Mouse (Mus musculus) heart, adult 2 months (tissue): ENCODE measurements at regions not wholly inside any gene's neighbourhood (a gene's known extent, or its start where the extent isn't known, plus 50 kb on each side); places are given as distances from the start of the nearest gene placed in this dataset.
A peak's percentile ranks its signal among the peaks of the same experiment; 100 is the strongest.

Experiments used
- DNase-seq, 2 experiments: peaks; one replicate each; pipeline ENCODE4 v3.0.0; 2021
- H3K27ac ChIP-seq: fragments of 200-600 bp; 2 replicates; pipeline ENCODE4 v1.8.1; 2022
- H3K27me3 ChIP-seq: fragments of 200-500 bp; 2 replicates; pipeline ENCODE4 v1.6.1; 2012; ENCODE audit warnings: mild to moderate bottlenecking, low read length, inconsistent platforms, mixed read lengths; ENCODE audit not compliant: control insufficient read depth, insufficient read depth
- H3K36me3 ChIP-seq: fragments of 200-500 bp; 2 replicates; pipeline ENCODE4 v1.6.1; 2012; ENCODE audit warnings: low read length, inconsistent platforms; ENCODE audit not compliant: control insufficient read depth, insufficient read depth
- H3K4me1 ChIP-seq: fragments of 200-500 bp; 2 replicates; pipeline ENCODE4 v1.6.1; 2011; ENCODE audit warnings: low read length; ENCODE audit not compliant: control insufficient read depth, insufficient read depth
- H3K4me3 ChIP-seq: fragments of 200-600 bp; 2 replicates; pipeline ENCODE4 v1.8.1; 2022
- H3K79me2 ChIP-seq: fragments of 200-500 bp; replicated peaks from 2 replicates; pipeline ENCODE4 v1.6.1; 2012; ENCODE audit warnings: mild to moderate bottlenecking, inconsistent platforms, low read length, moderate library complexity, mixed read lengths; ENCODE audit not compliant: control insufficient read depth, insufficient read depth
- H3K9ac ChIP-seq: fragments of 200-500 bp; 2 replicates; pipeline ENCODE4 v1.6.1; 2012; ENCODE audit warnings: low read depth, mild to moderate bottlenecking, control low read depth, inconsistent platforms, low read length, mixed read lengths
- CTCF ChIP-seq: fragments of 200-600 bp; IDR thresholded peaks from 2 replicates; pipeline ENCODE4 v1.8.1; 2022; ENCODE audit warnings: antibody characterized with exemption, mild to moderate bottlenecking, moderate library complexity
- EP300 ChIP-seq: fragments of 200-500 bp; IDR thresholded peaks from 2 replicates; pipeline ENCODE4 v1.6.1; 2011; ENCODE audit warnings: low read depth, low read length, control low read depth; ENCODE audit not compliant: insufficient read depth
- POLR2A ChIP-seq: fragments of 200-500 bp; IDR thresholded peaks from 2 replicates; pipeline ENCODE4 v1.6.1; 2011; ENCODE audit warnings: mild to moderate bottlenecking, low read depth, low read length, control low read depth; ENCODE audit not compliant: insufficient read depth
- WGBS: fragments of 180-500 bp; shearing (Covaris S2); methylation state at CpG from one replicate; pipeline ENCODE4 v1.1.7; 2018; 5-methylcytosine and 5-hydroxymethylcytosine counted together
- intact Hi-C: fragments of 180-260 bp; cut with DNase I; formaldehyde crosslinking; loops from one replicate; pipeline ENCODE4 v1.15.1; 2025

DNA sequence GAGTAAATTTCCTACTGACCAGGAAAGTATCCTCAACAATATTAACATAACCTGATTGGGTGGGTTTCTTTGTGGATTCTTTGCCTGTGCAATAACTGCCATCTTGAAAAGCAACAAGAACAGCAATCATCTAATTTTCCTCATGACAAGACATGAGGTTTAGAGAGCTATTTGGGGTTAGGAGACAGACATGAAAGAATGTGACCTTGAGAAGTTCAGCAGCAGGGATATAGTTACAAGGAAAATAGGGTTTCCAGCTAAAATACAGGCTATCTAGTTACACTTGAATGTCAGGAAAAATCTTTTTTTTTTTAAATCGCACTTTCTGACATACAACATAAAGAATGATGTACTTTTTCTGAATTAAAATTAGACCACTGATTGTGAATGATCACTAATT, 83.7 kb upstream of the Lama2 start:
- H3K9ac ChIP-seq: no peak overlapping the region
- no peak overlapping the region for H3K4me3 ChIP-seq
- no peaks in the 10 kb centered on the region for H3K27me3 ChIP-seq
- H3K27ac ChIP-seq: no peak overlapping the region
- no peaks in the 10 kb centered on the region for H3K4me1 ChIP-seq
- no peaks in the 10 kb centered on the region for H3K79me2 ChIP-seq
- WGBS: 72% methylated on average over 1 of the region's 1 CpGs
- DNase-seq: no peak
- intact Hi-C loops: no loop called here
- H3K36me3 ChIP-seq: no peaks in the 10 kb centered on the region
- TF ChIP-seq POLR2A: no peak
- no peak for TF ChIP-seq EP300
- no peak for TF ChIP-seq CTCF

DNA sequence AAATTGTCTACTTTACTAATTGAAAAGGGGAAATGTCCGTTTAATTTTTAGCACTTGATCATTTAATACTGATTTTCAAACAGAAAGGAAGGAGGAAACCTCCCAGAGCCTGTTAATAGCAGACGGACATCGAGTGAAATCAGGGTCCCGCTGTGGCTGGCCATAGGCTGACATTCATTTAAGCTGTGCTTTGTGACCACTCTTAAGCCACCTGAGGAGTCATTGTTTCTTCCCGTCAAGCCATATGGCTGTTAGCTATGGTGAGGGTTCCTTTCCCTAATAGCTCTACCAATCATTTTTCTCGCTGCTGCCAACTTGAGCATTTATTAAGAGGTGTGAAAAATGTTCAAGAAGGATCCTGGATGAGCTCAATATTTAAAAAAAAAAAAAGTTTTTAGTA, 78.7 kb upstream of the Lama2 start:
- intact Hi-C loops: no loop called here
- no peak for DNase-seq
- Histone ChIP-seq H3K9ac (no peak overlapping the region), H3K27me3 (no peaks in the 10 kb centered on the region), H3K4me1 (no peaks in the 10 kb centered on the region), H3K79me2 (no peaks in the 10 kb centered on the region), H3K36me3 (no peaks in the 10 kb centered on the region), H3K27ac (no peak overlapping the region), H3K4me3 (no peak overlapping the region)
- WGBS: 80% methylated on average over 6 of the region's 6 CpGs
- TF ChIP-seq POLR2A: no peak
- TF ChIP-seq EP300: no peak
- no peak for TF ChIP-seq CTCF

DNA sequence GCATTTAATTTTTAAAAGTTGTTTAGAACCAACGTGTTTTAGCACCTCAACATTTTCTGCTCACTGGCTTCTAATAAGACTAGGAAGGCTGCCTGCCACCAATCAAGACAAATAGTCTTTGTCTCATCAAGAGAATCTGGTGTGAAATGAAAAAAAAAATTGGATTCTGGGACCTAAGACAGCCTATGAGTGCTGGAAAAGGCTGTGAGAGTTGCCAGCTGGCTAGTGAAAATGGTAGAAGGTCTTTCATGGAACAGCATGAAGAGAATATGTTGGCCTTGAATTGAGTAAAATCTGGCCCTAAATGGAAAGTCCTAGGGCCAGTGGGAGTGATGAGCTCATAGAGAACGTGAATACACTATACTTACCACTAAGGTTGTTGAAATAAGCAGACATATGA, 61.8 kb upstream of the Lama2 start:
- intact Hi-C loops: no loop called here
- TF ChIP-seq POLR2A (no peak), CTCF (no peak), EP300 (no peak)
- no peak for DNase-seq
- H3K9ac ChIP-seq: no peak overlapping the region
- no peak overlapping the region for H3K4me3 ChIP-seq
- H3K4me1 ChIP-seq: no peaks in the 10 kb centered on the region
- H3K27me3 ChIP-seq: no peaks in the 10 kb centered on the region
- H3K36me3 ChIP-seq: no peaks in the 10 kb centered on the region
- H3K79me2 ChIP-seq: no peaks in the 10 kb centered on the region
- WGBS: 55% methylated on average over 2 of the region's 2 CpGs
- no peak overlapping the region for H3K27ac ChIP-seq

DNA sequence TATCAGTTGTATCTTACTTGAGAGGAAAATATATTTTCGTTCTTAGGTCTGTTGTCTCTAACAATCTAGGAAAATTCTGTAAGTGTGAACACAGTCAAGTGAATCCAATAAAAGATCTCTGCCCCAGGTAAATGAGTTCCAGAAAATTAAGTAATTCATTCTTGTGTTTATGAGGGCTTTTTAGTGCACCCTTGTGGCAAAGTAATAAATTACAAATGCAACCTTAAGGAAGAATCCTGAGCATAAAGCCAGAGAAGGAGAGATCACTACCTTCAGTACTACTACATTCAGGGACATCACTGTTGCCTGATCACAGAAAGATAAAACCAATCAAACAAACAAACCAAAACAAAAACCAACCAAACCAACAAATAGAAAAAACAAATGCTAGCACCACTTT, 56.0 kb upstream of the Lama2 start:
- Histone ChIP-seq H3K36me3 (no peaks in the 10 kb centered on the region), H3K4me3 (no peak overlapping the region), H3K4me1 (no peaks in the 10 kb centered on the region), H3K27ac (no peak overlapping the region), H3K79me2 (no peaks in the 10 kb centered on the region), H3K9ac (no peak overlapping the region), H3K27me3 (no peaks in the 10 kb centered on the region)
- TF ChIP-seq EP300 (no peak), POLR2A (no peak), CTCF (peak; percentile 72)
- DNase-seq: no peak
- intact Hi-C loops: loop anchor here (10.0 kb wide), 1 partner anchor 541 kb away; no protein-coding TSS in a partner anchor
- 58% methylated on average over 1 of the region's 1 CpGs for WGBS

DNA sequence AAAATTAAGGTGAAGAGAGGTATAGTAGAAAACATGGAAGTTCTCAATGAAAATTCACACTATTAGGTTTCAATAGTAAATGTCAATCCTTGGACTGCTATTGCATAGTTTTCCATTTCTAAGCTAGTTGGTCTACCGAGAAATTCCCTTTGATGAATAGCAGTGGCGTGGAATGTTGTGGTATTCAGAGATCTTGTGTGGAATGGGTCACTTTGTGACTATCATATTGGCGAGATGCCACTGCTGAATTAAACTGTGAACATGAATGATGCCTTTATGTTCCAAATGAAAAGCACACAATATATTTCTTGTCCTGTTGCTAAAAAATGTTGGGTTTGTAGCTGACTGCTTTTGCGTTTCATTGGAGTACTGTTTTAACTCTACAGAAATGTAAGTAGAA, 54.8 kb upstream of the Lama2 start:
- H3K4me3 ChIP-seq: no peak overlapping the region
- no peak overlapping the region for H3K27ac ChIP-seq
- H3K9ac ChIP-seq: no peak overlapping the region
- WGBS: 83% methylated on average over 4 of the region's 4 CpGs
- TF ChIP-seq CTCF: no peak
- no peak for TF ChIP-seq EP300
- no peak for TF ChIP-seq POLR2A
- no peaks in the 10 kb centered on the region for H3K27me3 ChIP-seq
- DNase-seq: no peak
- no peaks in the 10 kb centered on the region for H3K79me2 ChIP-seq
- H3K4me1 ChIP-seq: no peaks in the 10 kb centered on the region
- H3K36me3 ChIP-seq: no peaks in the 10 kb centered on the region
- intact Hi-C loops: loop anchor here (10.0 kb wide), 1 partner anchor 540 kb away; no protein-coding TSS in a partner anchor
